Mouse (Mus musculus): ENCODE data around the gene Zfp316.

GRCm38 (mm10) chr5:143253881-143254486 lies 15.8 kb downstream of the Zfp316 start:
- TF ChIP-seq POLR2A (IDR thresholded peaks at IDR 0.05; ENCODE audit: borderline replicate concordance, low read depth, low read length) (no peak), CTCF (IDR thresholded peaks at IDR 0.05; ENCODE audit: low read depth, low read length) (no peak)
